Mouse (Mus musculus) midbrain, embryonic 15.5 days (tissue): Measurements from ENCODE around the gene Ssh2. TPM values are rescaled to one million over a fixed set of nuclear protein-coding genes. Genes with fewer than 3 reads are reported as not detected.

ENCODE experiments used
- ATAC-seq: fragments of 200-750 bp; cut with Nextera tagmentation; replicated peaks from 2 replicates; pipeline ENCODE4 v1.8.0; 2017; ENCODE audit warnings: moderate TSS enrichment
- H3K27ac ChIP-seq: fragments of 300-500 bp; sonication (generic); 2 replicates; pipeline ENCODE4 v1.5.1; 2015; ENCODE audit warnings: mild to moderate bottlenecking, inconsistent platforms
- H3K27me3 ChIP-seq: fragments of 300-500 bp; sonication (generic); replicated peaks from 2 replicates; pipeline ENCODE4 v1.6.1; 2015; ENCODE audit warnings: inconsistent platforms
- H3K36me3 ChIP-seq: fragments of 300-500 bp; sonication (generic); replicated peaks from 2 replicates; pipeline ENCODE4 v1.6.1; 2015; ENCODE audit warnings: inconsistent platforms
- H3K4me1 ChIP-seq: fragments of 300-500 bp; sonication (generic); 2 replicates; pipeline ENCODE4 v1.6.1; 2015; ENCODE audit warnings: inconsistent platforms
- H3K4me2 ChIP-seq: fragments of 300-500 bp; sonication (generic); 2 replicates; pipeline ENCODE4 v1.6.1; 2015; ENCODE audit warnings: inconsistent platforms, mild to moderate bottlenecking, moderate library complexity
- H3K4me3 ChIP-seq: fragments of 300-500 bp; sonication (generic); 2 replicates; pipeline ENCODE4 v1.5.1; 2015; ENCODE audit warnings: mild to moderate bottlenecking, inconsistent platforms
- H3K9ac ChIP-seq: fragments of 300-500 bp; sonication (generic); 2 replicates; pipeline ENCODE4 v1.6.1; 2015; ENCODE audit warnings: mild to moderate bottlenecking, inconsistent platforms
- H3K9me3 ChIP-seq: fragments of 300-500 bp; sonication (generic); 2 replicates; pipeline ENCODE4 v1.6.1; 2016; ENCODE audit warnings: inconsistent platforms
- WGBS: fragments of 180-500 bp; shearing (Covaris S2); methylation state at CpG from one replicate; pipeline ENCODE4 v1.1.7; 2015; ENCODE audit warnings: mixed read lengths; 5-methylcytosine and 5-hydroxymethylcytosine counted together
- polyA plus RNA-seq: library from polyadenylated mRNA; unstranded; fragments of >200 nt; fragmentation: Nextera tagmentation; extraction: Ambion mirVana; gene quantifications from 2 replicates; pipeline ENCODE4 v1.2.1, GENCODE M21; 2015

Ssh2 gene
- polyA plus RNA-seq, 1 experiment from 2014 or later: 21.1 TPM

GRCm38 (mm10) chr11:77461856-77462255 lies 245.8 kb downstream of the Ssh2 start:
- Histone ChIP-seq H3K4me1 (peaks cover 14% of the 10 kb centered on the region), H3K9me3 (no peaks in the 10 kb centered on the region), H3K36me3 (no peaks in the 10 kb centered on the region), H3K27me3 (peaks cover 39% of the 10 kb centered on the region), H3K9ac (peak overlapping the region; percentile 54), H3K27ac (no peak overlapping the region), H3K4me2 (peak overlapping the region; percentile 98), H3K4me3 (peak overlapping the region; percentile 53)
- 0 out of 2 replicates have a peak, but pooled peaks have one; percentile 3 for ATAC-seq
- 7% methylated on average over 6 of the region's 6 CpGs for whole genome bisulfite sequencing

- peak within 1 kb of the TSS; percentile 54 for H3K9ac ChIP-seq
- ATAC-seq: peak; percentile 74
- whole genome bisulfite sequencing: under 1% methylated on average over 71 of the region's 73 CpGs
- H3K27me3 ChIP-seq: peaks cover 46% of the 10 kb centered on the region
- H3K4me1 ChIP-seq: peaks cover 14% of the 10 kb centered on the region
- H3K4me2 ChIP-seq: peak within 1 kb of the TSS; percentile 98
- H3K27ac ChIP-seq: no peak within 1 kb of the TSS
- H3K4me3 ChIP-seq: peak within 1 kb of the TSS; percentile 53
- H3K9me3 ChIP-seq: no peaks in the 10 kb centered on the region
- no peaks in the 10 kb centered on the region for H3K36me3 ChIP-seq
Observed at GRCm38 (mm10) chr11:77462283-77463100, 246.4 kb downstream of the Ssh2 start, which contains the start of gene Coro6. Coro6 (plus strand) TSS chr11:77462411.

GRCm38 (mm10) chr11:77463101-77463445 lies 247.0 kb downstream of the Ssh2 start:
- H3K4me3 ChIP-seq: peak overlapping the region; percentile 53; the same call in 1 of the 2 replicates
- H3K27me3 ChIP-seq: peaks cover 51% of the 10 kb centered on the region
- 42% methylated on average over 8 of the region's 8 CpGs for WGBS
- H3K27ac ChIP-seq: no peak overlapping the region
- H3K4me1 ChIP-seq: peaks cover 17% of the 10 kb centered on the region
- no peaks in the 10 kb centered on the region for H3K9me3 ChIP-seq
- H3K36me3 ChIP-seq: no peaks in the 10 kb centered on the region
- ATAC-seq: no peak
- H3K4me2 ChIP-seq: peak overlapping the region; percentile 98
- no peak overlapping the region for H3K9ac ChIP-seq

GRCm38 (mm10) chr11:77463786-77464185 lies 247.7 kb downstream of the Ssh2 start:
- H3K36me3 ChIP-seq: no peaks in the 10 kb centered on the region
- H3K4me1 ChIP-seq: peaks cover 17% of the 10 kb centered on the region
- no peak overlapping the region for H3K4me2 ChIP-seq
- no peak overlapping the region for H3K4me3 ChIP-seq
- 73% methylated on average over 10 of the region's 10 CpGs for WGBS
- H3K9ac ChIP-seq: no peak overlapping the region
- no peaks in the 10 kb centered on the region for H3K9me3 ChIP-seq
- H3K27me3 ChIP-seq: peaks cover 51% of the 10 kb centered on the region
- no peak overlapping the region for H3K27ac ChIP-seq
- ATAC-seq: no peak

- no peaks in the 10 kb centered on the region for H3K36me3 ChIP-seq
- no peak overlapping the region for H3K27ac ChIP-seq
- H3K9ac ChIP-seq: no peak overlapping the region
- H3K27me3 ChIP-seq: peaks cover 51% of the 10 kb centered on the region
- no peak for ATAC-seq
- 44% methylated on average over 4 of the region's 4 CpGs for WGBS
- no peak overlapping the region for H3K4me2 ChIP-seq
- H3K9me3 ChIP-seq: no peaks in the 10 kb centered on the region
- peaks cover 17% of the 10 kb centered on the region for H3K4me1 ChIP-seq
- no peak overlapping the region for H3K4me3 ChIP-seq
Observed at GRCm38 (mm10) chr11:77464684-77465083, 248.6 kb downstream of the Ssh2 start.

- no peak overlapping the region for H3K4me2 ChIP-seq
- H3K9ac ChIP-seq: no peak overlapping the region
- H3K36me3 ChIP-seq: no peaks in the 10 kb centered on the region
- H3K4me3 ChIP-seq: no peak overlapping the region
- ATAC-seq: no peak
- 56% methylated on average over 3 of the region's 3 CpGs for WGBS
- H3K27ac ChIP-seq: no peak overlapping the region
- H3K9me3 ChIP-seq: no peaks in the 10 kb centered on the region
- H3K4me1 ChIP-seq: peaks cover 17% of the 10 kb centered on the region
- peaks cover 51% of the 10 kb centered on the region for H3K27me3 ChIP-seq
Observed at GRCm38 (mm10) chr11:77465111-77465510, 249.0 kb downstream of the Ssh2 start.

- H3K36me3 ChIP-seq: peaks cover 9% of the 10 kb centered on the region; the same call in 1 of the 2 replicates
- H3K27me3 ChIP-seq: peaks cover 44% of the 10 kb centered on the region
- ATAC-seq: no peak
- no peak overlapping the region for H3K4me2 ChIP-seq
- no peak overlapping the region for H3K27ac ChIP-seq
- no peak overlapping the region for H3K4me3 ChIP-seq
- H3K4me1 ChIP-seq: peaks cover 17% of the 10 kb centered on the region
- WGBS: 40% methylated on average over 9 of the region's 9 CpGs
- no peaks in the 10 kb centered on the region for H3K9me3 ChIP-seq
- no peak overlapping the region for H3K9ac ChIP-seq
Observed at GRCm38 (mm10) chr11:77466544-77466943, 250.5 kb downstream of the Ssh2 start.

- H3K36me3 ChIP-seq: peaks cover 14% of the 10 kb centered on the region; the same call in 1 of the 2 replicates
- no peak overlapping the region for H3K4me2 ChIP-seq
- H3K9me3 ChIP-seq: no peaks in the 10 kb centered on the region
- no peak overlapping the region for H3K4me3 ChIP-seq
- 4% methylated on average over 25 of the region's 25 CpGs for WGBS
- no peak for ATAC-seq
- H3K27ac ChIP-seq: no peak overlapping the region
- no peak overlapping the region for H3K9ac ChIP-seq
- peaks cover 13% of the 10 kb centered on the region for H3K4me1 ChIP-seq
- peaks cover 44% of the 10 kb centered on the region for H3K27me3 ChIP-seq
Observed at GRCm38 (mm10) chr11:77467157-77467556, 251.1 kb downstream of the Ssh2 start.

- H3K4me3 ChIP-seq: no peak overlapping the region
- ATAC-seq: no peak
- no peak overlapping the region for H3K9ac ChIP-seq
- no peak overlapping the region for H3K27ac ChIP-seq
- no peak overlapping the region for H3K4me2 ChIP-seq
- peaks cover 20% of the 10 kb centered on the region; the same call in 1 of the 2 replicates for H3K36me3 ChIP-seq
- H3K27me3 ChIP-seq: peaks cover 41% of the 10 kb centered on the region
- H3K9me3 ChIP-seq: no peaks in the 10 kb centered on the region
- 15% methylated on average over 20 of the region's 20 CpGs for WGBS
- H3K4me1 ChIP-seq: peaks cover 6% of the 10 kb centered on the region
Observed at GRCm38 (mm10) chr11:77467784-77468183, 251.7 kb downstream of the Ssh2 start.

- H3K27me3 ChIP-seq: peaks cover 35% of the 10 kb centered on the region
- H3K9ac ChIP-seq: no peak overlapping the region
- ATAC-seq: no peak
Observed at GRCm38 (mm10) chr11:77468397-77468796, 252.3 kb downstream of the Ssh2 start.

GRCm38 (mm10) chr11:77471407-77471806 lies 255.3 kb downstream of the Ssh2 start:
- H3K27ac ChIP-seq: no peak overlapping the region
- no peak overlapping the region for H3K4me2 ChIP-seq
- peaks cover 16% of the 10 kb centered on the region for H3K27me3 ChIP-seq
- H3K9me3 ChIP-seq: no peaks in the 10 kb centered on the region
- H3K4me3 ChIP-seq: no peak overlapping the region
- no peak overlapping the region for H3K9ac ChIP-seq
- ATAC-seq: no peak
- H3K36me3 ChIP-seq: peaks cover 37% of the 10 kb centered on the region
- peaks cover 3% of the 10 kb centered on the region; the same call in 1 of the 2 replicates for H3K4me1 ChIP-seq
- WGBS: 70% methylated on average over 29 of the region's 29 CpGs

More at GRCm38 (mm10) chr11:77468397-77468796, 252.3 kb downstream of the Ssh2 start:
- Histone ChIP-seq H3K4me3 (no peak overlapping the region), H3K27ac (no peak overlapping the region), H3K4me1 (peaks cover 3% of the 10 kb centered on the region; the same call in 1 of the 2 replicates), H3K4me2 (no peak overlapping the region), H3K36me3 (peaks cover 25% of the 10 kb centered on the region), H3K9me3 (no peaks in the 10 kb centered on the region)
- WGBS: 85% methylated on average over 9 of the region's 9 CpGs

GRCm38 (mm10) chr11:77472775-77473174 lies 256.7 kb downstream of the Ssh2 start:
- Histone ChIP-seq H3K4me1 (peaks cover 2% of the 10 kb centered on the region; the same call in 1 of the 2 replicates), H3K4me2 (no peak overlapping the region), H3K9ac (no peak overlapping the region), H3K36me3 (peaks cover 37% of the 10 kb centered on the region), H3K27ac (no peak overlapping the region), H3K9me3 (no peaks in the 10 kb centered on the region), H3K27me3 (peaks cover 2% of the 10 kb centered on the region; the same call in 1 of the 2 replicates), H3K4me3 (no peak overlapping the region)
- 88% methylated on average over 16 of the region's 16 CpGs for WGBS
- no peak for ATAC-seq
